Mouse (Mus musculus) G1E (cell line): ENCODE data around the gene Capn7. TPM values are rescaled to one million over a fixed set of nuclear protein-coding genes. Genes with fewer than 3 reads are reported as not detected.

Experiments used
- ATAC-seq: 2 replicates; pipeline ENCODE4 v1.8.0; 2016; ENCODE audit warnings: mild to moderate bottlenecking; ENCODE audit not compliant: insufficient number of reproducible peaks, poor library complexity, low FRiP score, severe bottlenecking; ENCODE audit errors: extremely low read depth
- DNase-seq: peaks from one replicate; pipeline ENCODE4 v3.0.0; 2012; ENCODE audit warnings: low spot score
- H3K27me3 ChIP-seq: 2 replicates; pipeline ENCODE4 v1.6.1; 2012; ENCODE audit warnings: mild to moderate bottlenecking, low read length, inconsistent platforms; ENCODE audit not compliant: insufficient read depth
- H3K36me3 ChIP-seq: replicated peaks from 2 replicates; pipeline ENCODE3; 2012; ENCODE audit warnings: mild to moderate bottlenecking, inconsistent platforms
- H3K4me1 ChIP-seq: 2 replicates; pipeline ENCODE4 v1.6.1; 2012; ENCODE audit warnings: low read depth, low read length, inconsistent platforms, mixed read lengths; ENCODE audit not compliant: insufficient read depth
- H3K4me3 ChIP-seq: 2 replicates; pipeline ENCODE4 v1.5.1; 2012; ENCODE audit warnings: low read depth, mild to moderate bottlenecking, inconsistent platforms, low read length, moderate library complexity, mixed read lengths
- H3K9me3 ChIP-seq: replicated peaks from 2 replicates; pipeline ENCODE4 v1.6.1; 2012; ENCODE audit warnings: inconsistent platforms
- CTCF ChIP-seq: IDR thresholded peaks from 2 replicates; pipeline ENCODE4 v1.5.1; 2012; ENCODE audit warnings: low read depth, low read length, inconsistent platforms, mixed read lengths
- GATA1 ChIP-seq: IDR thresholded peaks from 2 replicates; pipeline ENCODE4 v1.6.1; 2012; ENCODE audit warnings: borderline replicate concordance, low read length, inconsistent platforms, mixed read lengths
- GATA2 ChIP-seq: IDR thresholded peaks from 2 replicates; pipeline ENCODE4 v1.6.1; 2012; ENCODE audit warnings: low read depth, low read length, inconsistent platforms, borderline replicate concordance
- POLR2AphosphoS5 ChIP-seq: IDR thresholded peaks from 2 replicates; pipeline ENCODE4 v1.6.1; 2012; ENCODE audit warnings: low read depth, low read length, inconsistent platforms; ENCODE audit not compliant: insufficient replicate concordance
- TAL1 ChIP-seq: conservative IDR thresholded peaks from 2 replicates; pipeline ENCODE4 v1.6.1; 2012; ENCODE audit warnings: low read depth, low read length, inconsistent platforms, mixed read lengths
- polyA plus RNA-seq: library from polyadenylated mRNA; stranded (reverse); fragments of >175 nt; gene quantifications from 2 replicates; pipeline ENCODE4 v1.2.3, GENCODE M21; 2012
- total RNA-seq, 2 experiments: library from RNA; stranded (forward) in 1 of 2; stranded (reverse) in 1 of 2; fragments of 200-1000 nt in 1 of 2; fragments of >200 nt in 1 of 2; fragmentation: Nextera tagmentation in 1 of 2; gene quantifications; 2 replicates each; pipeline ENCODE4 v1.2.3; 2014 to 2017

Capn7 gene
- total and polyA plus RNA-seq, 3 experiments = 6.6 to 66.6 (median 46.9) TPM

- H3K27me3 ChIP-seq = peaks cover 50% of the 10 kb centered on the region
- H3K4me3 ChIP-seq = peak overlapping the region; percentile 63; the same call in 1 of the 2 replicates
- no peak for TF ChIP-seq CTCF
- H3K36me3 ChIP-seq = no peaks in the 10 kb centered on the region
- no peak for DNase-seq
- no peak for ATAC-seq
- no peaks in the 10 kb centered on the region for H3K9me3 ChIP-seq
- H3K4me1 ChIP-seq = peaks cover 23% of the 10 kb centered on the region
These were observed 13.2 kb upstream of the Capn7 start for GRCm38 (mm10) chr14:31323189-31323588.

GRCm38 (mm10) chr14:31323849-31324792, 12.3 kb upstream of the Capn7 start, which contains the start of gene Dnah1:
Dnah1 (minus strand) TSS chr14:31323896.
- DNase-seq = peak; percentile 59
- TF ChIP-seq GATA2 (no peak), POLR2AphosphoS5 (no peak), CTCF (no peak), TAL1 (no peak), GATA1 (no peak)
- no peaks in the 10 kb centered on the region for H3K9me3 ChIP-seq

GRCm38 (mm10) chr14:31324851-31325250, 11.6 kb upstream of the Capn7 start:
- ATAC-seq = no peak
- Histone ChIP-seq H3K27me3 (peaks cover 40% of the 10 kb centered on the region), H3K36me3 (no peaks in the 10 kb centered on the region), H3K4me1 (peaks cover 22% of the 10 kb centered on the region), H3K9me3 (no peaks in the 10 kb centered on the region), H3K4me3 (no peak overlapping the region)
- no peak for TF ChIP-seq GATA2
- TF ChIP-seq CTCF = no peak
- TF ChIP-seq POLR2AphosphoS5 = no peak
- no peak for TF ChIP-seq TAL1
- TF ChIP-seq GATA1 = no peak
- no peak for DNase-seq

More at GRCm38 (mm10) chr14:31323849-31324792, 12.3 kb upstream of the Capn7 start, which contains the start of gene Dnah1:
- Histone ChIP-seq H3K27me3 (peaks cover 41% of the 10 kb centered on the region), H3K4me3 (peak within 1 kb of the TSS; percentile 63; the same call in 1 of the 2 replicates), H3K36me3 (no peaks in the 10 kb centered on the region), H3K4me1 (peaks cover 19% of the 10 kb centered on the region)
- ATAC-seq = peak; percentile 69

GRCm38 (mm10) chr14:31325551-31325950, 10.9 kb upstream of the Capn7 start:
- no peak for TF ChIP-seq GATA2
- H3K4me1 ChIP-seq = peaks cover 22% of the 10 kb centered on the region
- peaks cover 38% of the 10 kb centered on the region for H3K27me3 ChIP-seq
- H3K4me3 ChIP-seq = no peak overlapping the region
- H3K9me3 ChIP-seq = no peaks in the 10 kb centered on the region
- no peaks in the 10 kb centered on the region for H3K36me3 ChIP-seq
- DNase-seq (no peak), ATAC-seq (no peak)

GRCm38 (mm10) chr14:31326770-31327169, 9.7 kb upstream of the Capn7 start:
- Histone ChIP-seq H3K4me1 (peaks cover 25% of the 10 kb centered on the region), H3K4me3 (no peak overlapping the region), H3K9me3 (no peaks in the 10 kb centered on the region), H3K27me3 (peaks cover 34% of the 10 kb centered on the region), H3K36me3 (no peaks in the 10 kb centered on the region)
- ATAC-seq = no peak
- TF ChIP-seq TAL1 (no peak), CTCF (no peak), POLR2AphosphoS5 (no peak), GATA1 (no peak), GATA2 (no peak)
- DNase-seq = no peak

GRCm38 (mm10) chr14:31327196-31327595, 9.2 kb upstream of the Capn7 start:
- peaks cover 38% of the 10 kb centered on the region for H3K27me3 ChIP-seq
- H3K36me3 ChIP-seq = no peaks in the 10 kb centered on the region
- no peak for TF ChIP-seq GATA2
- ATAC-seq (no peak), DNase-seq (no peak)
- peaks cover 25% of the 10 kb centered on the region for H3K4me1 ChIP-seq
- no peaks in the 10 kb centered on the region for H3K9me3 ChIP-seq
- H3K4me3 ChIP-seq = no peak overlapping the region
